Mouse (Mus musculus): ENCODE data around the gene Gja3.
"Not testable (repeated sequence)": the region's sequence is repeated elsewhere in the genome, so short reads cannot be mapped to it uniquely, and the experiment has no call there.

GRCm38 (mm10) chr14:57016806-57017205 lies 41.1 kb downstream of the Gja3 start:
- TF ChIP-seq CTCF (IDR thresholded peaks at IDR 0.05; ENCODE audit: low read depth, low read length); POLR2A (IDR thresholded peaks at IDR 0.05; ENCODE audit: insufficient read depth, low read length): not testable (repeated sequence)

All from ES-Bruce4 (cell line).